In genomic region chr17:66324836-66325235, GRCm38 (mm10) we compare ENCODE assay signal across 13 mouse cellular contexts.
DNase-seq lines count a peak whose midpoint lies in the region; ATAC-seq and TF ChIP-seq lines count a peak whose summit lies in the region.
"Had no signal": no experiment of that assay in that cellular context is flagged by ENCODE, and none has a peak within 500 bp of the region (broad histone marks: within the 10 kb centered on the region; RNA-seq: fewer than 3 reads in every experiment).

No protein-coding gene starts in this region.

- no peaks in the 10 kb centered on the region for H3K9me3 ChIP-seq in forebrain, postnatal 0 days (ENCODE audit: low read length)
- H3K9me3 ChIP-seq in forebrain, embryonic 16.5 days (ENCODE audit: control insufficient read depth, low read length) = no peaks in the 10 kb centered on the region; the same call in 1 of the 2 replicates
- peaks cover 3% of the 10 kb centered on the region; the same call in 1 of the 2 replicates for H3K9me3 ChIP-seq in midbrain, embryonic 13.5 days
- H3K9me3 ChIP-seq in midbrain, embryonic 11.5 days (ENCODE audit: control insufficient read depth, low read length) = no peaks in the 10 kb centered on the region
- H3K9me3 ChIP-seq in hindbrain, embryonic 16.5 days (ENCODE audit: control insufficient read depth, low read length) = no peaks in the 10 kb centered on the region
- no peaks in the 10 kb centered on the region for H3K9me3 ChIP-seq in neural tube, embryonic 15.5 days (replicated peaks)
- H3K9me3 ChIP-seq in heart, embryonic 10.5 days = no peaks in the 10 kb centered on the region
- H3K9me3 ChIP-seq: embryonic facial prominence, embryonic 15.5 days had no signal

- no peak overlapping the region for H3K9ac ChIP-seq in forebrain, postnatal 0 days
- no peak overlapping the region for H3K9ac ChIP-seq in forebrain, embryonic 16.5 days (replicated peaks; ENCODE audit: low read depth, low read length)
- no peak overlapping the region for H3K9ac ChIP-seq in midbrain, embryonic 13.5 days (replicated peaks)
- no peak overlapping the region for H3K9ac ChIP-seq in midbrain, embryonic 11.5 days (ENCODE audit: low read length)
- no peak overlapping the region for H3K9ac ChIP-seq in hindbrain, embryonic 16.5 days (ENCODE audit: low read depth, low read length)
- no peak overlapping the region for H3K9ac ChIP-seq in neural tube, embryonic 15.5 days (replicated peaks)
- H3K9ac ChIP-seq: embryonic facial prominence, embryonic 15.5 days had no signal

- peak overlapping the region; percentile 75; the same call in 1 of the 2 replicates for H3K27ac ChIP-seq in forebrain, postnatal 0 days (ENCODE audit: low read depth, low read length)
- H3K27ac ChIP-seq in forebrain, embryonic 16.5 days (ENCODE audit: low read length) = no peak overlapping the region
- peak overlapping the region; percentile 81 for H3K27ac ChIP-seq in midbrain, embryonic 13.5 days
- no peak overlapping the region for H3K27ac ChIP-seq in midbrain, embryonic 11.5 days (ENCODE audit: low read depth, low read length)
- H3K27ac ChIP-seq in hindbrain, embryonic 16.5 days (ENCODE audit: low read depth, low read length) = peak overlapping the region; percentile 80
- H3K27ac ChIP-seq in neural tube, embryonic 15.5 days (replicated peaks) = peak overlapping the region; percentile 79; the same call in 1 of the 2 replicates
- no peak overlapping the region for H3K27ac ChIP-seq in heart, embryonic 10.5 days
- H3K27ac ChIP-seq: embryonic facial prominence, embryonic 15.5 days; kidney, postnatal 0 days had no signal

- ATAC-seq in forebrain, postnatal 0 days = no peak
- no peak for ATAC-seq in forebrain, embryonic 16.5 days
- no peak for ATAC-seq in midbrain, embryonic 13.5 days
- ATAC-seq in midbrain, embryonic 11.5 days (ENCODE audit: low FRiP score) = no peak
- ATAC-seq in hindbrain, embryonic 16.5 days = no peak
- peak; percentile 10; the same call in 1 of the 2 replicates for ATAC-seq in neural tube, embryonic 15.5 days (ENCODE audit: low FRiP score)

- no peak for DNase-seq in forebrain, postnatal 0 days
- no peak for DNase-seq in midbrain, embryonic 11.5 days (ENCODE audit: low spot score, missing footprints)
- no peak for DNase-seq in heart, embryonic 10.5 days (ENCODE audit: low spot score)
- DNase-seq: kidney, adult 11 months; liver; lung, postnatal 10 days; thymus, postnatal 4 days had no signal

- TF ChIP-seq CTCF in forebrain, postnatal 0 days (IDR thresholded peaks at IDR 0.05; ENCODE audit: low read depth) = no peak

- H3K4me3 ChIP-seq in forebrain, postnatal 0 days (ENCODE audit: low read depth, low read length) = no peak overlapping the region
- no peak overlapping the region for H3K4me3 ChIP-seq in forebrain, embryonic 16.5 days (replicated peaks; ENCODE audit: low read length)
- no peak overlapping the region for H3K4me3 ChIP-seq in midbrain, embryonic 13.5 days (replicated peaks)
- H3K4me3 ChIP-seq in midbrain, embryonic 11.5 days (ENCODE audit: low read depth, low read length) = no peak overlapping the region
- no peak overlapping the region for H3K4me3 ChIP-seq in hindbrain, embryonic 16.5 days (ENCODE audit: low read length)
- H3K4me3 ChIP-seq in neural tube, embryonic 15.5 days (replicated peaks) = no peak overlapping the region
- H3K4me3 ChIP-seq in heart, embryonic 10.5 days = no peak overlapping the region
- H3K4me3 ChIP-seq: embryonic facial prominence, embryonic 15.5 days had no signal

- peaks cover 10% of the 10 kb centered on the region; the same call in 1 of the 2 replicates for H3K4me1 ChIP-seq in forebrain, postnatal 0 days (ENCODE audit: insufficient read depth)
- peaks cover 13% of the 10 kb centered on the region for H3K4me1 ChIP-seq in forebrain, embryonic 16.5 days (replicated peaks; ENCODE audit: control insufficient read depth, insufficient read depth, low read length)
- H3K4me1 ChIP-seq in midbrain, embryonic 13.5 days (replicated peaks) = peaks cover 21% of the 10 kb centered on the region
- H3K4me1 ChIP-seq in midbrain, embryonic 11.5 days (ENCODE audit: control insufficient read depth, insufficient read depth, low read length) = peaks cover 3% of the 10 kb centered on the region; the same call in 1 of the 2 replicates
- peaks cover 14% of the 10 kb centered on the region for H3K4me1 ChIP-seq in hindbrain, embryonic 16.5 days (ENCODE audit: control insufficient read depth, insufficient read depth, low read depth, low read length)
- peaks cover 28% of the 10 kb centered on the region for H3K4me1 ChIP-seq in neural tube, embryonic 15.5 days
- peaks cover 20% of the 10 kb centered on the region for H3K4me1 ChIP-seq in heart, embryonic 10.5 days
- H3K4me1 ChIP-seq: embryonic facial prominence, embryonic 15.5 days had no signal

- no peak overlapping the region for H3K4me2 ChIP-seq in forebrain, postnatal 0 days (ENCODE audit: low read depth)
- H3K4me2 ChIP-seq in forebrain, embryonic 16.5 days (ENCODE audit: low read length) = no peak overlapping the region
- no peak overlapping the region for H3K4me2 ChIP-seq in midbrain, embryonic 13.5 days (replicated peaks)
- no peak overlapping the region for H3K4me2 ChIP-seq in midbrain, embryonic 11.5 days
- no peak overlapping the region for H3K4me2 ChIP-seq in hindbrain, embryonic 16.5 days (ENCODE audit: low read length)
- H3K4me2 ChIP-seq in neural tube, embryonic 15.5 days = peak overlapping the region; percentile 53; the same call in 1 of the 2 replicates
- H3K4me2 ChIP-seq: embryonic facial prominence, embryonic 15.5 days had no signal

- 85% methylated on average over 3 of the region's 3 CpGs for WGBS in forebrain, postnatal 0 days
- 85% methylated on average over 3 of the region's 3 CpGs for WGBS in forebrain, embryonic 16.5 days
- 86% methylated on average over 3 of the region's 3 CpGs for WGBS in midbrain, embryonic 13.5 days
- 91% methylated on average over 3 of the region's 3 CpGs for WGBS in midbrain, embryonic 11.5 days
- 94% methylated on average over 3 of the region's 3 CpGs for WGBS in hindbrain, embryonic 16.5 days
- WGBS in neural tube, embryonic 15.5 days = 89% methylated on average over 3 of the region's 3 CpGs
- 71% methylated on average over 3 of the region's 3 CpGs for WGBS in heart, embryonic 10.5 days

- no peaks in the 10 kb centered on the region for H3K27me3 ChIP-seq in forebrain, postnatal 0 days (ENCODE audit: insufficient read depth, low read length)
- H3K27me3 ChIP-seq in forebrain, embryonic 16.5 days (replicated peaks; ENCODE audit: control insufficient read depth, insufficient read depth, low read length) = no peaks in the 10 kb centered on the region
- no peaks in the 10 kb centered on the region for H3K27me3 ChIP-seq in midbrain, embryonic 13.5 days
- no peaks in the 10 kb centered on the region for H3K27me3 ChIP-seq in midbrain, embryonic 11.5 days (ENCODE audit: control insufficient read depth, insufficient read depth, low read length)
- H3K27me3 ChIP-seq in hindbrain, embryonic 16.5 days (replicated peaks; ENCODE audit: control insufficient read depth, insufficient read depth, low read length) = no peaks in the 10 kb centered on the region
- no peaks in the 10 kb centered on the region for H3K27me3 ChIP-seq in neural tube, embryonic 15.5 days (replicated peaks)
- H3K27me3 ChIP-seq in heart, embryonic 10.5 days (ENCODE audit: insufficient read depth, poor library complexity, severe bottlenecking) = no peaks in the 10 kb centered on the region
- H3K27me3 ChIP-seq: embryonic facial prominence, embryonic 15.5 days had no signal

- no peaks in the 10 kb centered on the region for H3K36me3 ChIP-seq in forebrain, postnatal 0 days (ENCODE audit: insufficient read depth)
- no peaks in the 10 kb centered on the region for H3K36me3 ChIP-seq in forebrain, embryonic 16.5 days (ENCODE audit: control insufficient read depth, insufficient read depth)
- no peaks in the 10 kb centered on the region for H3K36me3 ChIP-seq in midbrain, embryonic 13.5 days
- H3K36me3 ChIP-seq in midbrain, embryonic 11.5 days (ENCODE audit: control insufficient read depth, insufficient read depth, low read length) = no peaks in the 10 kb centered on the region
- no peaks in the 10 kb centered on the region for H3K36me3 ChIP-seq in hindbrain, embryonic 16.5 days (ENCODE audit: control insufficient read depth, insufficient read depth, low read length)
- no peaks in the 10 kb centered on the region for H3K36me3 ChIP-seq in neural tube, embryonic 15.5 days
- no peaks in the 10 kb centered on the region for H3K36me3 ChIP-seq in heart, embryonic 10.5 days
- H3K36me3 ChIP-seq: embryonic facial prominence, embryonic 15.5 days had no signal

Comparison
In these comparisons a context has a peak if more than half of its experiments do, and no peak if none do; other contexts are left out.
1. H3K27ac ChIP-seq: peak in forebrain, postnatal 0 days (single experiment), midbrain, embryonic 13.5 days (single experiment), hindbrain, embryonic 16.5 days (single experiment) and neural tube, embryonic 15.5 days (single experiment); none in forebrain, embryonic 16.5 days (single experiment), midbrain, embryonic 11.5 days (single experiment) and heart, embryonic 10.5 days (single experiment).